Mouse (Mus musculus): ENCODE data around the gene Bola2. TPM values are rescaled to one million over a fixed set of nuclear protein-coding genes. Genes with fewer than 3 reads are reported as not detected.

Bola2 gene
- total and polyA plus RNA-seq, 3 experiments, result 60.4 to 341 (median 136) TPM

GRCm38 (mm10) chr7:126746066-126746465 is 50.9 kb downstream of the Bola2 start (continued):
- no peak for TF ChIP-seq EP300 (IDR thresholded peaks at IDR 0.05; ENCODE audit: low read length)
- TF ChIP-seq MAFK (IDR thresholded peaks at IDR 0.05; ENCODE audit: insufficient replicate concordance, low read length), result no peak
- peak; percentile 83 for TF ChIP-seq BHLHE40 (IDR thresholded peaks at IDR 0.05; ENCODE audit: low read depth, low read length)
- TF ChIP-seq E2F4 (IDR thresholded peaks at IDR 0.05; ENCODE audit: insufficient replicate concordance, low read depth, low read length), result no peak
- TF ChIP-seq ETS1 (conservative IDR thresholded peaks at IDR 0.05; ENCODE audit: low read depth, low read length), result no peak
- TF ChIP-seq JUN (IDR thresholded peaks at IDR 0.05; ENCODE audit: insufficient read depth, low read depth, low read length), result no peak
- no peak for TF ChIP-seq CTCF (conservative IDR thresholded peaks at IDR 0.05 in 1 of 2, IDR thresholded peaks at IDR 0.05 in 1 of 2; ENCODE audit: low read depth in 2 of 2, low read length in 2 of 2)

GRCm38 (mm10) chr7:126746798-126747197 is 51.6 kb downstream of the Bola2 start:
- peak overlapping the region; percentile 59 for H3K4me2 ChIP-seq (ENCODE audit: insufficient read depth, low read depth, poor library complexity, severe bottlenecking)
- H3K4me3 ChIP-seq (replicated peaks in 1 of 3; ENCODE audit: low read depth in 2 of 3, low read length in 2 of 3, poor library complexity in 1 of 3), result peak overlapping the region; percentile 26 to 39 (median 34)
- dilution Hi-C loops (cut with MboI; ENCODE audit: extremely low pct_ligation_motif_present, extremely low pct_unique_long_range_greater_than_20kb, low sequenced_read_pairs) (no loop called here), in situ Hi-C loops (cut with MboI; ENCODE audit: low pct_ligation_motif_present, low pct_unique_long_range_greater_than_20kb, low sequenced_read_pairs) (no loop called here)
- H3K27ac ChIP-seq (ENCODE audit: insufficient read depth, low read depth), result peak overlapping the region; percentile 48; the same call in 1 of the 2 replicates
- no peaks in the 10 kb centered on the region for H3K79me2 ChIP-seq (replicated peaks; ENCODE audit: control insufficient read depth, extremely low read depth, insufficient read depth, poor library complexity, severe bottlenecking)
- H3K27me3 ChIP-seq (replicated peaks), result no peaks in the 10 kb centered on the region
- no peaks in the 10 kb centered on the region for H3K9me3 ChIP-seq (replicated peaks; ENCODE audit: low read length)
- peak; percentile 54 for DNase-seq (ENCODE audit: extremely low read depth)
- no peak for TF ChIP-seq ZMIZ1 (IDR thresholded peaks at IDR 0.05; ENCODE audit: low read depth, low read length)
- TF ChIP-seq BHLHE40 (IDR thresholded peaks at IDR 0.05; ENCODE audit: low read depth, low read length), result peak; percentile 41
- TF ChIP-seq POLR2A (IDR thresholded peaks at IDR 0.05; ENCODE audit: low read depth, low read length), result no peak
- no peak for TF ChIP-seq SIN3A (IDR thresholded peaks at IDR 0.05; ENCODE audit: low read length)
- no peak for TF ChIP-seq MEF2A (IDR thresholded peaks at IDR 0.05; ENCODE audit: borderline replicate concordance, low read depth, low read length)
- TF ChIP-seq CHD1 (IDR thresholded peaks at IDR 0.05; ENCODE audit: low read depth, low read length), result 0 out of 2 replicates have a peak, but pooled peaks have one; percentile 24
- no peak for TF ChIP-seq RAD21 (IDR thresholded peaks at IDR 0.05; ENCODE audit: low read depth, low read length)
- no peak for TF ChIP-seq NRF1 (IDR thresholded peaks at IDR 0.05; ENCODE audit: low read depth, low read length)
- TF ChIP-seq MAZ (IDR thresholded peaks at IDR 0.05; ENCODE audit: low read depth, low read length), result no peak
- TF ChIP-seq USF2 (conservative IDR thresholded peaks at IDR 0.05; ENCODE audit: low read depth, low read length), result no peak
- no peak for TF ChIP-seq GABPA (IDR thresholded peaks at IDR 0.05; ENCODE audit: insufficient replicate concordance, low read depth, low read length)
- no peak for TF ChIP-seq HCFC1 (IDR thresholded peaks at IDR 0.05; ENCODE audit: low read depth, low read length)
- 0 out of 2 replicates have a peak, but pooled peaks have one; percentile 25 for TF ChIP-seq MAFK (IDR thresholded peaks at IDR 0.05; ENCODE audit: insufficient replicate concordance, low read length)
- no peak for TF ChIP-seq UBTF (IDR thresholded peaks at IDR 0.05; ENCODE audit: low read depth, low read length)
- no peak for TF ChIP-seq MXI1 (IDR thresholded peaks at IDR 0.05; ENCODE audit: low read depth, low read length)
- TF ChIP-seq NELFE (IDR thresholded peaks at IDR 0.05; ENCODE audit: low read depth, low read length), result no peak
- TF ChIP-seq CHD2 (IDR thresholded peaks at IDR 0.05; ENCODE audit: low read length), result no peak
- TF ChIP-seq CTCF (conservative IDR thresholded peaks at IDR 0.05 in 1 of 2, IDR thresholded peaks at IDR 0.05 in 1 of 2; ENCODE audit: low read depth in 2 of 2, low read length in 2 of 2), result no peak
- TF ChIP-seq USF1 (IDR thresholded peaks at IDR 0.05; ENCODE audit: low read depth, low read length), result no peak
- TF ChIP-seq TBP (conservative IDR thresholded peaks at IDR 0.05; ENCODE audit: low read depth, low read length), result no peak
- TF ChIP-seq EP300 (IDR thresholded peaks at IDR 0.05; ENCODE audit: low read length), result peak; percentile 10; the same call in 1 of the 2 replicates
- TF ChIP-seq PAX5 (IDR thresholded peaks at IDR 0.05; ENCODE audit: low read length), result no peak
- TF ChIP-seq IRF4 (IDR thresholded peaks at IDR 0.05; ENCODE audit: low read depth, low read length), result no peak
- no peak for TF ChIP-seq ZNF384 (IDR thresholded peaks at IDR 0.05; ENCODE audit: low read depth, low read length)
- TF ChIP-seq ZC3H11A (IDR thresholded peaks at IDR 0.05; ENCODE audit: low read depth, low read length), result no peak
- no peak for TF ChIP-seq RCOR1 (conservative IDR thresholded peaks at IDR 0.05; ENCODE audit: low read depth, low read length)
- TF ChIP-seq MYC (IDR thresholded peaks at IDR 0.05; ENCODE audit: low read depth, low read length), result no peak
- no peak for TF ChIP-seq E2F4 (IDR thresholded peaks at IDR 0.05; ENCODE audit: insufficient replicate concordance, low read depth, low read length)
- TF ChIP-seq MAX (IDR thresholded peaks at IDR 0.05; ENCODE audit: low read length), result no peak
- no peak for TF ChIP-seq TCF12 (IDR thresholded peaks at IDR 0.05; ENCODE audit: low read depth, low read length)
- TF ChIP-seq ETS1 (conservative IDR thresholded peaks at IDR 0.05; ENCODE audit: low read depth, low read length), result 0 out of 2 replicates have a peak, but pooled peaks have one; percentile 3
- TF ChIP-seq KAT2A (IDR thresholded peaks at IDR 0.05; ENCODE audit: insufficient replicate concordance, low read length), result no peak
- TF ChIP-seq ELF1 (IDR thresholded peaks at IDR 0.05; ENCODE audit: low read depth, low read length), result no peak; the same call in 1 of the 2 replicates
- no peaks in the 10 kb centered on the region for H3K36me3 ChIP-seq (replicated peaks in 1 of 2; ENCODE audit: control insufficient read depth in 1 of 2, insufficient read depth in 1 of 2, low read length in 1 of 2)
- H3K4me1 ChIP-seq (ENCODE audit: control insufficient read depth in 1 of 2, insufficient read depth in 2 of 2), result peaks cover 10 to 36% of the 10 kb centered on the region in 2 experiments
- peak overlapping the region; percentile 36 for H3K9ac ChIP-seq (ENCODE audit: insufficient read depth, low read depth)

Measured in CH12.LX (cell line).